In genomic region chr17:76484130-76484529, GRCm38 (mm10) we compare ENCODE assay signal across 19 mouse cellular contexts.
DNase-seq lines count a peak whose midpoint lies in the region; ATAC-seq and TF ChIP-seq lines count a peak whose summit lies in the region.
"Had no signal": no experiment of that assay in that cellular context is flagged by ENCODE, and none has a peak within 500 bp of the region (broad histone marks: within the 10 kb centered on the region; RNA-seq: fewer than 3 reads in every experiment).

No protein-coding gene starts in this region.

- H3K4me2 ChIP-seq in hindbrain, postnatal 0 days (ENCODE audit: low read depth, low read length): no peak overlapping the region
- H3K4me2 ChIP-seq in hindbrain, embryonic 13.5 days: no peak overlapping the region
- H3K4me2 ChIP-seq: embryonic facial prominence, embryonic 13.5 days; heart, embryonic 12.5 days; hindbrain, embryonic 15.5 days had no signal

- WGBS in hindbrain, postnatal 0 days: 64% methylated on average over 2 of the region's 2 CpGs
- WGBS in hindbrain, embryonic 13.5 days: 84% methylated on average over 2 of the region's 2 CpGs

- no peak overlapping the region for H3K9ac ChIP-seq in hindbrain, postnatal 0 days (replicated peaks; ENCODE audit: low read length)
- H3K9ac ChIP-seq in hindbrain, embryonic 13.5 days: no peak overlapping the region
- H3K9ac ChIP-seq: embryonic facial prominence, embryonic 13.5 days; heart, embryonic 12.5 days; hindbrain, embryonic 15.5 days had no signal

- peak; percentile 2 for DNase-seq in adrenal gland, postnatal 10 days
- DNase-seq in adrenal gland, adult (ENCODE audit: inconsistent age in 2 of 2, low spot score in 1 of 2): no peak
- peak; percentile 1 for DNase-seq in hindbrain, postnatal 0 days (ENCODE audit: low spot score)
- DNase-seq in lung, postnatal 10 days: peak; percentile 13
- no peak for DNase-seq in lung, postnatal 4 days
- DNase-seq in NIH3T3 (ENCODE audit: low read depth): peak; percentile 2
- DNase-seq: cerebellum, adult 9-11 months; gastrocnemius, adult 2 months; layer of hippocampus, adult 9-11 months; left cerebral cortex, postnatal 4 days; liver; thymus, postnatal 36 days had no signal

- no peaks in the 10 kb centered on the region for H3K27me3 ChIP-seq in hindbrain, postnatal 0 days (ENCODE audit: insufficient read depth, low read length)
- no peaks in the 10 kb centered on the region for H3K27me3 ChIP-seq in hindbrain, embryonic 13.5 days
- H3K27me3 ChIP-seq: embryonic facial prominence, embryonic 13.5 days; heart, embryonic 12.5 days; hindbrain, embryonic 15.5 days had no signal

- no peak overlapping the region for H3K27ac ChIP-seq in hindbrain, postnatal 0 days
- no peak overlapping the region for H3K27ac ChIP-seq in hindbrain, embryonic 13.5 days
- H3K27ac ChIP-seq: embryonic facial prominence, embryonic 13.5 days; gastrocnemius, adult 2 months; hindbrain, embryonic 15.5 days; left cerebral cortex, adult 2 months had no signal

- H3K4me3 ChIP-seq in hindbrain, postnatal 0 days (ENCODE audit: low read length): no peak overlapping the region
- H3K4me3 ChIP-seq in hindbrain, embryonic 13.5 days: no peak overlapping the region
- H3K4me3 ChIP-seq: embryonic facial prominence, embryonic 13.5 days; gastrocnemius, adult 2 months; heart, embryonic 12.5 days; hindbrain, embryonic 15.5 days; left cerebral cortex, adult 2 months had no signal

- no peaks in the 10 kb centered on the region for H3K4me1 ChIP-seq in hindbrain, postnatal 0 days (ENCODE audit: insufficient read depth, low read length)
- no peaks in the 10 kb centered on the region for H3K4me1 ChIP-seq in hindbrain, embryonic 13.5 days (replicated peaks)
- H3K4me1 ChIP-seq: embryonic facial prominence, embryonic 13.5 days; heart, embryonic 12.5 days; hindbrain, embryonic 15.5 days had no signal

- H3K9me3 ChIP-seq in hindbrain, postnatal 0 days (ENCODE audit: low read length): no peaks in the 10 kb centered on the region
- H3K9me3 ChIP-seq in hindbrain, embryonic 13.5 days: no peaks in the 10 kb centered on the region
- H3K9me3 ChIP-seq: embryonic facial prominence, embryonic 13.5 days; heart, embryonic 12.5 days; hindbrain, embryonic 15.5 days had no signal

- no peak for ATAC-seq in hindbrain, postnatal 0 days
- no peak for ATAC-seq in hindbrain, embryonic 13.5 days (ENCODE audit: low FRiP score)
- no peak for ATAC-seq in CD4-positive, CD25-positive, alpha-beta regulatory T cell, adult 4 months
- ATAC-seq: intestine, embryonic 16.5 days had no signal

- TF ChIP-seq CTCF in hindbrain, postnatal 0 days (IDR thresholded peaks at IDR 0.05; ENCODE audit: low read depth): no peak

- no peaks in the 10 kb centered on the region for H3K36me3 ChIP-seq in hindbrain, postnatal 0 days (ENCODE audit: insufficient read depth, low read length)
- no peaks in the 10 kb centered on the region for H3K36me3 ChIP-seq in hindbrain, embryonic 13.5 days
- H3K36me3 ChIP-seq: embryonic facial prominence, embryonic 13.5 days; heart, embryonic 12.5 days; hindbrain, embryonic 15.5 days had no signal

Comparison
In these comparisons a context has a peak if more than half of its experiments do, and no peak if none do; other contexts are left out.
1. DNase-seq: peak in adrenal gland, postnatal 10 days (single experiment), hindbrain, postnatal 0 days (single experiment), lung, postnatal 10 days (single experiment) and NIH3T3 (single experiment); none in adrenal gland, adult (0 of 2) and lung, postnatal 4 days (0 of 2).